ENCODE assay signal across 25 mouse cellular contexts in genomic region chr9:69050856-69051255, GRCm38 (mm10).
"Had no signal": no experiment of that assay in that cellular context is flagged by ENCODE, and none has a peak within 500 bp of the region (broad histone marks: within the 10 kb centered on the region; RNA-seq: fewer than 3 reads in every experiment).

No protein-coding gene starts in this region.

- DNase-seq: cerebellum, adult 2 months; cerebellum, adult 8-10 months; cerebellum, adult 9-10 months; cerebellum, adult 9-11 months; cerebellum, postnatal 10 days; cerebellum, postnatal 14 days; cerebellum, postnatal 25 days; cerebellum, postnatal 36 days; embryo, embryonic 11 days; forebrain, postnatal 0 days; gastrocnemius, postnatal 10 days; gastrocnemius, postnatal 14 days; heart, adult 11 months; heart, adult 18-20 months; heart, adult 2 months had no signal

- H3K27ac ChIP-seq: embryonic facial prominence, embryonic 10.5 days; embryonic facial prominence, embryonic 12.5 days; embryonic facial prominence, embryonic 13.5 days; embryonic facial prominence, embryonic 15.5 days; forebrain, embryonic 10.5 days; forebrain, embryonic 12.5 days; forebrain, embryonic 13.5 days; forebrain, embryonic 15.5 days; heart, adult 2 months; heart, embryonic 10.5 days had no signal

- H3K4me3 ChIP-seq: embryonic facial prominence, embryonic 10.5 days; embryonic facial prominence, embryonic 12.5 days; embryonic facial prominence, embryonic 13.5 days; embryonic facial prominence, embryonic 15.5 days; erythroblast, embryonic 14.5 days; forebrain, embryonic 10.5 days; forebrain, embryonic 12.5 days; forebrain, embryonic 13.5 days; forebrain, embryonic 15.5 days; heart, adult 2 months; heart, embryonic 10.5 days had no signal
